Mouse (Mus musculus) embryonic facial prominence, embryonic 15.5 days (tissue): ENCODE measurements around the gene Tmprss6. TPM values are rescaled to one million over a fixed set of nuclear protein-coding genes. Genes with fewer than 3 reads are reported as not detected.
A peak's percentile ranks its signal among the peaks of the same experiment; 100 is the strongest.

Experiments
- ATAC-seq: fragments of 200-750 bp; cut with Nextera tagmentation; 2 replicates; pipeline ENCODE4 v1.8.0; 2017; ENCODE audit warnings: low read depth, moderate TSS enrichment; ENCODE audit not compliant: insufficient number of reproducible peaks, low FRiP score, low TSS enrichment
- H3K27ac ChIP-seq: fragments of 300-500 bp; sonication (generic); replicated peaks from 2 replicates; pipeline ENCODE4 v1.5.1; 2015; ENCODE audit warnings: mild to moderate bottlenecking, inconsistent platforms
- H3K27me3 ChIP-seq: fragments of 300-500 bp; sonication (generic); 2 replicates; pipeline ENCODE4 v1.6.1; 2015; ENCODE audit warnings: inconsistent platforms
- H3K36me3 ChIP-seq: fragments of 300-500 bp; sonication (generic); 2 replicates; pipeline ENCODE4 v1.6.1; 2015; ENCODE audit warnings: mild to moderate bottlenecking, inconsistent platforms
- H3K4me1 ChIP-seq: fragments of 300-500 bp; sonication (generic); 2 replicates; pipeline ENCODE4 v1.6.1; 2015; ENCODE audit warnings: inconsistent platforms
- H3K4me2 ChIP-seq: fragments of 300-500 bp; sonication (generic); replicated peaks from 2 replicates; pipeline ENCODE4 v1.6.1; 2015; ENCODE audit warnings: mild to moderate bottlenecking, inconsistent platforms
- H3K4me3 ChIP-seq: fragments of 300-500 bp; sonication (generic); replicated peaks from 2 replicates; pipeline ENCODE4 v1.5.1; 2015; ENCODE audit warnings: mild to moderate bottlenecking, inconsistent platforms
- H3K9ac ChIP-seq: fragments of 300-500 bp; sonication (generic); 2 replicates; pipeline ENCODE4 v1.6.1; 2015; ENCODE audit warnings: inconsistent platforms
- H3K9me3 ChIP-seq: fragments of 300-500 bp; sonication (generic); replicated peaks from 2 replicates; pipeline ENCODE4 v1.6.1; 2016; ENCODE audit warnings: inconsistent platforms
- WGBS: fragments of 180-500 bp; shearing (Covaris S2); methylation state at CpG from one replicate; pipeline ENCODE4 v1.1.7; 2015; 5-methylcytosine and 5-hydroxymethylcytosine counted together
- polyA plus RNA-seq: library from polyadenylated mRNA; unstranded; fragments of >200 nt; fragmentation: Nextera tagmentation; extraction: Ambion mirVana; gene quantifications from 2 replicates; pipeline ENCODE4 v1.2.1, GENCODE M21; 2015

The Tmprss6 gene
- polyA plus RNA-seq, 1 experiment from 2014 or later = 3.4 TPM

DNA sequence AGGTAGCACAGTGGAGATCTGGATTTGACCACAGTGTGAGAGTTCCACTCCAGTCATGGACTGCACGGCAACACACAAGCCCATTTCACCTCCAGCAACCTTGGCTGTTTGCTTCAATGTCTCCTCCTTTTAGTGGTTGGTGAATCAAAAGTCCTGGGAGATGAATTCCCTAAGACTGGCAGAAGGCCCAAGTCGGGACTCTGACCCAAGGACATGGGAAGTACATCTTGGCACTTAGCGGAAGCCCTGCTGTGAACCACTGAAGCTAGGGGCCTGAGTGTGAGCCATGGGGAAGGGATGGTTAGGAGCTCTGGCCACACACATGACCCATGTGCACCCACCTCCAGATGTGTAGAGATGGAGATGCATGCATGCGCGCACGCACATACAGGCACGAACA is 864 bp downstream of the Tmprss6 start:
- ATAC-seq = no peak
- Histone ChIP-seq H3K27me3 (no peaks in the 10 kb centered on the region), H3K36me3 (no peaks in the 10 kb centered on the region), H3K9me3 (no peaks in the 10 kb centered on the region), H3K9ac (no peak overlapping the region), H3K27ac (no peak overlapping the region), H3K4me3 (no peak overlapping the region), H3K4me1 (no peaks in the 10 kb centered on the region), H3K4me2 (no peak overlapping the region)
- 92% methylated on average over 7 of the region's 7 CpGs for WGBS

DNA sequence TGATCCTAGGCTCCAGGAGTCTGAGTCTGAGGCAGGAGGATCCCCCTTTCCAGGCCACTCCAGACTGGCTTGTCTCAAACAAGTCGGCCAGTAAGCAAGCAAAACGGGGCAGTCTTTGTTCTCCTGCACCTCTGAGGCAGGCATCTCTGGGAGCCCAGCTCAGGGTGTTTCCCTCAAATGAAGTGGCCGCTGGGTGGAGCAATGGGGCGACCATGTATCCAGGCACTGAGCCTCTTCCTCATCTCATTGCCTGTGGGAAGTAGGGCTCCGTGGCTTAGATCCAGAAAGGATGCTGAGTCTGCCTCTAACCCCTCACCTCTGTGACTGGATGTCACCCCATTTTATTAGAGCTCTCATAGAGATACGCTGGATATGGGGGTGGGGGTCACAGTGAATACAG is 1.6 kb downstream of the Tmprss6 start:
- no peak overlapping the region for H3K4me2 ChIP-seq
- ATAC-seq = no peak
- H3K27ac ChIP-seq = no peak overlapping the region
- H3K36me3 ChIP-seq = no peaks in the 10 kb centered on the region
- no peak overlapping the region for H3K4me3 ChIP-seq
- H3K9ac ChIP-seq = no peak overlapping the region
- 36% methylated on average over 6 of the region's 6 CpGs for WGBS
- H3K9me3 ChIP-seq = no peaks in the 10 kb centered on the region
- no peaks in the 10 kb centered on the region for H3K27me3 ChIP-seq
- no peaks in the 10 kb centered on the region for H3K4me1 ChIP-seq

DNA sequence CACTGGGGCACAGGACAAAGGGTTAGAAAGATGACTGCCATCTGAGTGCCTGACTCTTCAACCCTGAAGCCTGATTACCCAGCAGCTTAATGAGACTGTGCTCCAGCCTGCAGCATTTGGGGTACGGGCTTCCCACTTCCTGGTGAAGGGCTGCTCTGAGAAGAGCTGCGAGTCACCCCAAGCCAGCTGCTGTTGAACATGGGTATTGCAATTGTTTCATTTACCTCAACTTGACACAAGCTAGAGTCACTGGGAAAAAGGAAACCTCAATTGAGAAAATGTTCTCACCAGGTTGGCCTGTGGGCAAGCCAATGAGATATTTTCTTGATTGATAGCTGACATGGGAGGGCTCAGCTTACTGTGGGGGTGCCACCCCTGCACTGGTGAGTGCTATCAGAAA is 5.5 kb downstream of the Tmprss6 start:
- 61% methylated on average over 2 of the region's 2 CpGs for WGBS

DNA sequence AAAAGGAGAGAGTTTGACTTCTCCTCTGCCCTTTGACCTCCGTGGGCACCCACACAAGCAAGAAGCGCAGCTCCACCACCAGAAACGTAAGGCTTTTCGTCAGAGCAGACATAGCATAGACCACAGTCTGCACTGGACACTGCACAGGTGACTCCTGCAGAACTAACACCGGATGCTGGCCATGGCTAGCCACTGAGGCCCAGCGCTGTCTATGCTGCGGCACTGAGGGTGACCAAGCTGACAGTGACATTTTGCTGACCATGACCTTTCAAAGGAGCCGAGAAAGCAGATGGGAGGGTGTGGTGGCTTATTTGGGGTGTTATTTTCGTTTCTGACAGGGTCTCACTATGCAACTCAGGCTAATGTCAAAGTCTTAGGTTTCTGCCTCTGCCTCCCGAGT is 11.2 kb downstream of the Tmprss6 start:
- no peak overlapping the region for H3K9ac ChIP-seq
- no peaks in the 10 kb centered on the region for H3K36me3 ChIP-seq
- no peak overlapping the region for H3K4me2 ChIP-seq
- no peak overlapping the region for H3K4me3 ChIP-seq
- H3K9me3 ChIP-seq = no peaks in the 10 kb centered on the region
- H3K27me3 ChIP-seq = no peaks in the 10 kb centered on the region
- 77% methylated on average over 10 of the region's 10 CpGs for WGBS
- peaks cover 18% of the 10 kb centered on the region; the same call in 1 of the 2 replicates for H3K4me1 ChIP-seq
- no peak for ATAC-seq
- H3K27ac ChIP-seq = no peak overlapping the region

More for the DNA sequence above, 5.5 kb downstream of the Tmprss6 start:
- Histone ChIP-seq H3K4me1 (no peaks in the 10 kb centered on the region), H3K36me3 (no peaks in the 10 kb centered on the region), H3K9me3 (no peaks in the 10 kb centered on the region), H3K4me3 (no peak overlapping the region), H3K4me2 (no peak overlapping the region), H3K27me3 (no peaks in the 10 kb centered on the region), H3K9ac (no peak overlapping the region), H3K27ac (no peak overlapping the region)
- ATAC-seq = no peak

DNA sequence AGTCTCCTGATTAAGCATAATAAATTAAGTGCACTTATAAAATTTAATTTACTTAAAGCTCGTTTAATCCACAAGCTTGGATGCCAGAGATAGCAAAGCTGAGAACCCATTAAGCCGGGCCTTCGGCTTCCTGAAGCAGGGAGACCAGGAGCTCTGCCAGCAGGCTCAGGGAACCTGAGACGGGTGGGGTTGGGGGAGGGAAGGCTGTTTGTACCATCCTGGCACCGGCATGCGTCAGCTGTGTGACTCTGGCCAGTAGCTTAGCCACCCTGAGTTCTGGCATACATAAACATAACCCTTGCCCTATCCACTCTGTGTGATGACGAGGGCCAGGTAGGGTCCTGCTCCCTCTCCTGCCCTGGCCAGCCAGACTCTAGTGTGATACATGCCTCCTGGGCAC is 12.4 kb downstream of the Tmprss6 start:
- Histone ChIP-seq H3K4me1 (peaks cover 22% of the 10 kb centered on the region), H3K4me2 (no peak overlapping the region), H3K36me3 (no peaks in the 10 kb centered on the region), H3K9ac (no peak overlapping the region), H3K9me3 (no peaks in the 10 kb centered on the region), H3K4me3 (no peak overlapping the region), H3K27me3 (no peaks in the 10 kb centered on the region), H3K27ac (no peak overlapping the region)
- no peak for ATAC-seq
- WGBS = 28% methylated on average over 7 of the region's 7 CpGs

DNA sequence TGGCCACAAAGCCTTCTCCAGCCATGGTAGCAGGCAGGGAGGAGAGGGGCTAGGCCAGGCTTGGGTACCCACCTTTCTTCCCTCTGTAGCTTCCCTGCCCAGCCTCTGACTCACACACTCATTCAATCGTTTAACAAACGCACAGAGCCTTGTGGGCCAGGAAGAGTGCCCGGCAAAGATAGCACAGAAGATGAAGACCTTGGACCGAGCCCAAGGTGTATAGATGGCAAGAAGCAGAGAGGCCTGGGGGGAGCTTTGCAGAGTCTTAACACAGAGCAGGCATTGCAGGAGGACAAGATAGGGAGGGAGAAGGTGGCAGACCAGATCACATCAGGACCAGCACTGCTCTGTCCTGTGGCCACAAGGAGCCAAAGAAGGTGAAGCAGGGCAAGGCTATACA is 13.3 kb downstream of the Tmprss6 start:
- H3K4me3 ChIP-seq = no peak overlapping the region
- peaks cover 26% of the 10 kb centered on the region for H3K4me1 ChIP-seq
- H3K27ac ChIP-seq = no peak overlapping the region
- 57% methylated on average over 4 of the region's 4 CpGs for WGBS
- H3K9ac ChIP-seq = no peak overlapping the region
- no peak for ATAC-seq
- no peaks in the 10 kb centered on the region for H3K9me3 ChIP-seq
- H3K4me2 ChIP-seq = no peak overlapping the region
- H3K36me3 ChIP-seq = no peaks in the 10 kb centered on the region
- H3K27me3 ChIP-seq = no peaks in the 10 kb centered on the region

DNA sequence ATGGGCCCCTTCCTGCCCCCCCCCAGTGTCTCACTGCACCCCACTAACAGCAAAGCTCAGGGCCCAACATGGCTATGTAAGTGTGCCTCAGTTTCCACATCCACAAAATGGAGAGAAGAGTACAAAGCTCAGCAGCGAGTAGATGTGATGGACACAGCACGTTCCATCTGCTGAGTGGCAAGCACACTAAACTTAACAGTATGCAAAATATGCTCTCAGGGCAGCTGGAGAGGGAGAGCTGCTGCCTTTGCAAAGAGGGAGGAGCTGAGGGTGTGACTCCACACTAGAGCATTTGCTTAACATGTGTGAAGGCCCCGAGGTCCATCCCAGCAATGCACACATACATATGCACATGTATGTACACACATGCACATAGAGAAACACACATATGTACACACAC is 15.5 kb downstream of the Tmprss6 start:
- no peak overlapping the region for H3K4me2 ChIP-seq
- no peak overlapping the region for H3K27ac ChIP-seq
- no peak overlapping the region for H3K9ac ChIP-seq
- peaks cover 26% of the 10 kb centered on the region for H3K4me1 ChIP-seq
- H3K27me3 ChIP-seq = no peaks in the 10 kb centered on the region
- H3K36me3 ChIP-seq = no peaks in the 10 kb centered on the region
- H3K9me3 ChIP-seq = no peaks in the 10 kb centered on the region
- 61% methylated on average over 3 of the region's 3 CpGs for WGBS
- no peak for ATAC-seq
- H3K4me3 ChIP-seq = no peak overlapping the region

DNA sequence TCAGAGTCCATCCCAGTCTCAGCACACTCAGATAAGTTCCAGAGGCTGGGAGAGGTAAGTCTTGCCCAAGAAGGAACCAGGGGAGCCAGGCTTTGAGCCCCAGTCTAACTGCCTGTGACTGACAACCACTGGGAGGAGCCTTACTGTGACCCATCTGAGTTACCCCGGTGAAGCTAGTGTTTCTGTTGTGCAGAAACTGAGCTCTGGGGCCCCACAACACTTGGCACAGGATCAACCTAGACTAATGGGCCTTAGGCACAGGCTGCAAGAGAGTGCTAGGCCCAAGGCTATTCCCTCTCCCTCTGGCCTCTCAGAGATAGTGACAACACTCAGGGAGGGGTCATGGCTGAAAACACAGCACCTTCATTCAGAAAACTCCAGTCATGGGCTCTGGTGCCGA is 17.2 kb downstream of the Tmprss6 start:
- Histone ChIP-seq H3K4me1 (peaks cover 31% of the 10 kb centered on the region), H3K4me3 (no peak overlapping the region), H3K9me3 (no peaks in the 10 kb centered on the region), H3K36me3 (no peaks in the 10 kb centered on the region), H3K27me3 (no peaks in the 10 kb centered on the region), H3K9ac (no peak overlapping the region), H3K4me2 (no peak overlapping the region), H3K27ac (no peak overlapping the region)
- ATAC-seq = no peak
- WGBS = 70% methylated on average over 2 of the region's 2 CpGs

DNA sequence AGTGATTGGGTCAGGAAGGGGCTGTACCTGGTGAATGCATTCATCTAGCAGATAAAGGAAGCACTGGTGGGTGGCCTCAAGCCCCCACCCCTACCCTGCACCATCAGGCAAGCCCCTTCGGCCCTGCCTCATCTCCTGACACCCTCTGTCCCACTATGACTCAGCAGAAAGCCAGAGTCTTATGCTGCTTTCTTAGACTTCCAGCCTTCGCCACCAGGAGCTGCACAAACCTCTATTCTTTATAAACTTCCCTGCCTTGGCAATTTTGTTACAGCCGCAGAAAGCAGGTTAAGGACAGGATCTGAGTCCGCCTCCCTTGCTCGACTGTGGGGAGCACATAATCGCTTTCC is 18.0 kb downstream of the Tmprss6 start:
- Histone ChIP-seq H3K4me2 (no peak overlapping the region), H3K9me3 (no peaks in the 10 kb centered on the region), H3K4me1 (peaks cover 24% of the 10 kb centered on the region), H3K27me3 (no peaks in the 10 kb centered on the region), H3K4me3 (no peak overlapping the region), H3K9ac (no peak overlapping the region), H3K27ac (peak overlapping the region; percentile 53), H3K36me3 (no peaks in the 10 kb centered on the region)
- ATAC-seq = no peak
- 82% methylated on average over 6 of the region's 6 CpGs for WGBS

DNA sequence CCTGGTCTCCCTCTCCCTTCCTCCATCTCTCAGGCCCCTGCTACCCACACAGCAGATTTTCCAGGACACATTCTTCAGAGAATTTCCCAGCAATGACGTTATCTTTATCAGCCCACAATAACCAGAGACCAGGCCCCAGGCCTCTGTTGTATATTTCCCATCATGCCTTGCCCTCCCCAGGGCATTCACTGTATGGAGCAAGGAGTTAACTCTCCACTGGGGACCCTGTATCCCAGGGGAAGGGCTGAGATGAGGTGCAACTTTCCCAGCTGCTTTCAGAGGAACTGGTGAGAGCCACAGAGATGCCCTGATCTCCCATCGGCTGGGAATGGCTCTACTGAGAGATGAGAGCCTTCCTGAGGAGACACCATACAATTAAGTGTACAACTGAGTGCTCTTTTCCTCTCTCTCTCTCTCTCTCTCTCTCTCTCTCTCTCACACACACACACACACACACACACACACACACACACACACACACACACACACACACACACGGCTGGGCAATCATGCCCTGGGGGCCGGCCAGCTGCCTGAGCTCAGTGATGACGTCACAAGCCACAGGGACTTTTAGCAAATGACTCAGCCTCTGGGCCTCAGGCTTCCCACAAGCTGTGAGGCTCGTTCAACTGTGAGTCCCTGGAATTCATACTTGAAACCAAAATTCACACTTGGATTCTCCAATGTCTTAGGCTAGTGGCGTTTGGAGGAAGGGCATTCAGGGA is 18.6 kb downstream of the Tmprss6 start:
- ATAC-seq = no peak
- no peaks in the 10 kb centered on the region for H3K27me3 ChIP-seq
- no peak overlapping the region for H3K4me3 ChIP-seq
- no peak overlapping the region for H3K4me2 ChIP-seq
- H3K36me3 ChIP-seq = no peaks in the 10 kb centered on the region
- no peak overlapping the region for H3K9ac ChIP-seq
- H3K27ac ChIP-seq = peak overlapping the region; percentile 53
- 20% methylated on average over 7 of the region's 7 CpGs for WGBS
- H3K4me1 ChIP-seq = peaks cover 18% of the 10 kb centered on the region
- H3K9me3 ChIP-seq = no peaks in the 10 kb centered on the region

DNA sequence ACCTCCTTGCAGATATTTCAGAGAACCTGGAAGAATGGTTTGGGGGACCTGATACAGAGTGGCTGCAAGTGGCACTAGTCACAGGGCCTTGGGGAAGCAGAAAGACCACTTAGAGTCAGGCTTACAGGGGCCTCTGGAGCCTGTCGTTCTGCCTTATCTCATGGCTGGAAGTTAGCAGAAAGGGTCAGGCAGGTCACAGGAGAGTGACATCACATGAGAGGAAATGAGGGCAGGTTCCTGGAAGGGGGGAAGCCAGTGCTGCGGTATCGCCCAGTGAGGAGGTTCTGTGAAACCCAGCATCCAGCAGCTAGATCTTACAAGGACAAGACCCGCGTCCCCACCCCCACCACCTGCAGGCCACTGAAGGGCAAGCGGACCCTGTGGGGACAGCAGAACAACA is 19.3 kb downstream of the Tmprss6 start:
- Histone ChIP-seq H3K9me3 (no peaks in the 10 kb centered on the region), H3K4me1 (peaks cover 16% of the 10 kb centered on the region; the same call in 1 of the 2 replicates), H3K4me2 (no peak overlapping the region), H3K27me3 (no peaks in the 10 kb centered on the region), H3K36me3 (no peaks in the 10 kb centered on the region), H3K27ac (no peak overlapping the region), H3K9ac (no peak overlapping the region), H3K4me3 (no peak overlapping the region)
- WGBS = 66% methylated on average over 6 of the region's 6 CpGs
- no peak for ATAC-seq
